Mouse (Mus musculus) forebrain, postnatal 0 days (tissue): ENCODE results near the gene Cep97. TPM values are rescaled to one million over a fixed set of nuclear protein-coding genes. Genes with fewer than 3 reads are reported as not detected.

ENCODE experiments used
- ATAC-seq: fragments of 200-750 bp; cut with Nextera tagmentation; 2 replicates; pipeline ENCODE4 v1.8.0; 2017; ENCODE audit warnings: mild to moderate bottlenecking, moderate library complexity
- DNase-seq: peaks from one replicate; pipeline ENCODE4 v3.0.0-alpha.2; 2015
- H3K27ac ChIP-seq: fragments of 300-500 bp; sonication (generic); 2 replicates; pipeline ENCODE4 v1.5.1; 2014; ENCODE audit warnings: low read depth, mild to moderate bottlenecking, antibody characterized with exemption, low read length, moderate library complexity, mixed read lengths
- H3K27me3 ChIP-seq: fragments of 300-500 bp; sonication (generic); 2 replicates; pipeline ENCODE4 v1.6.1; 2014; ENCODE audit warnings: mild to moderate bottlenecking, low read length, mixed read lengths; ENCODE audit not compliant: insufficient read depth
- H3K36me3 ChIP-seq: fragments of 300-500 bp; sonication (generic); 2 replicates; pipeline ENCODE4 v1.6.1; 2014; ENCODE audit warnings: mild to moderate bottlenecking, moderate library complexity; ENCODE audit not compliant: insufficient read depth
- H3K4me1 ChIP-seq: fragments of 300-500 bp; sonication (generic); 2 replicates; pipeline ENCODE4 v1.6.1; 2014; ENCODE audit warnings: antibody characterized with exemption; ENCODE audit not compliant: insufficient read depth
- H3K4me2 ChIP-seq: fragments of 300-500 bp; sonication (generic); 2 replicates; pipeline ENCODE4 v1.6.1; 2014; ENCODE audit warnings: low read depth, mild to moderate bottlenecking, moderate library complexity
- H3K4me3 ChIP-seq: fragments of 300-500 bp; sonication (generic); 2 replicates; pipeline ENCODE4 v1.5.1; 2014; ENCODE audit warnings: low read depth, low read length, mixed read lengths
- H3K9ac ChIP-seq: fragments of 300-500 bp; sonication (generic); 2 replicates; pipeline ENCODE4 v1.6.1; 2014; ENCODE audit warnings: mild to moderate bottlenecking
- H3K9me3 ChIP-seq: fragments of 300-500 bp; sonication (generic); 2 replicates; pipeline ENCODE4 v1.6.1; 2016; ENCODE audit warnings: low read length
- CTCF ChIP-seq: sonication (generic); IDR thresholded peaks from 2 replicates; pipeline ENCODE4 v1.5.1; 2016; ENCODE audit warnings: antibody characterized with exemption, control low read depth, low read depth
- WGBS: fragments of 180-500 bp; shearing (Covaris S2); extraction: QIAGEN DNeasy Blood & Tissue Kit; methylation state at CpG from one replicate; pipeline ENCODE4 v1.1.7; 2014; 5-methylcytosine and 5-hydroxymethylcytosine counted together
- polyA plus RNA-seq: library from polyadenylated mRNA; unstranded; fragments of >200 nt; fragmentation: Nextera tagmentation; extraction: Ambion mirVana; gene quantifications from 2 replicates; pipeline ENCODE4 v1.2.1, GENCODE M21; 2015
- total RNA-seq: library from RNA; depleted of rRNA; stranded (reverse); fragments of >200 nt; gene quantifications from 2 replicates; pipeline ENCODE4 v1.2.3, GENCODE M21; 2014

The Cep97 gene
- total and polyA plus RNA-seq, 2 experiments from 2014 or later, result 6.5 to 9.4 TPM

DNA sequence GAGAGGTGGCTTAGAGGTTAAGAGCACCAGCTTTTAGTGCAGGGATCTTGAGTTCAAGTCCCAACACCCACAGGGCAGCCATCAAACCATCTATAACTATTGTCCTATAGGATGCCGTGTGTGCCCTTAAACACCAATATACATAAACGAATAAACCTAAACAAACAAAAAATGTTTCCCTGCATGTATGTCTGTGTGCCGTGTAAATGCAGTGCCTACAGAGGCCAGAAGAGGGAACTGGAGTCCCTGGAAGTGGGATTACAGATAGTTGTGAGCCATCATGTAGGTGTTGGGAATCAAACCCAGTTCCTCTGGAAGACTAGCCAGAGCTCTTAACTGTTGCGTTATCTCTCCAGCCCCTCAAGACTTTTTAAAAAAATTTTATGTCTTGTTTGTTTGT is 6.1 kb upstream of the Cep97 start:
- Histone ChIP-seq H3K36me3 (no peaks in the 10 kb centered on the region), H3K27me3 (no peaks in the 10 kb centered on the region), H3K27ac (no peak overlapping the region), H3K9me3 (no peaks in the 10 kb centered on the region), H3K4me2 (no peak overlapping the region), H3K9ac (no peak overlapping the region), H3K4me1 (no peaks in the 10 kb centered on the region), H3K4me3 (no peak overlapping the region)
- DNase-seq (no peak), ATAC-seq (no peak)
- TF ChIP-seq CTCF, result no peak
- WGBS, result 92% methylated on average over 4 of the region's 4 CpGs

- H3K27ac ChIP-seq, result no peak overlapping the region
- H3K4me3 ChIP-seq, result no peak overlapping the region
- H3K4me2 ChIP-seq, result no peak overlapping the region
- no peaks in the 10 kb centered on the region for H3K9me3 ChIP-seq
- DNase-seq (no peak), ATAC-seq (no peak)
- TF ChIP-seq CTCF, result no peak
- no peaks in the 10 kb centered on the region for H3K36me3 ChIP-seq
- H3K4me1 ChIP-seq, result no peaks in the 10 kb centered on the region
- H3K9ac ChIP-seq, result no peak overlapping the region
- no peaks in the 10 kb centered on the region for H3K27me3 ChIP-seq
- 87% methylated on average over 6 of the region's 6 CpGs for WGBS
Measured at GRCm38 (mm10) chr16:55939703-55940102, 5.0 kb upstream of the Cep97 start.

GRCm38 (mm10) chr16:55938761-55939160 is 4.1 kb upstream of the Cep97 start:
- no peak overlapping the region for H3K4me3 ChIP-seq
- no peak overlapping the region for H3K9ac ChIP-seq
- 94% methylated on average over 4 of the region's 4 CpGs for WGBS
- DNase-seq (no peak), ATAC-seq (no peak)
- H3K4me1 ChIP-seq, result no peaks in the 10 kb centered on the region
- H3K9me3 ChIP-seq, result no peaks in the 10 kb centered on the region
- no peak for TF ChIP-seq CTCF
- H3K4me2 ChIP-seq, result no peak overlapping the region
- no peaks in the 10 kb centered on the region for H3K27me3 ChIP-seq
- no peak overlapping the region for H3K27ac ChIP-seq
- no peaks in the 10 kb centered on the region for H3K36me3 ChIP-seq

- no peaks in the 10 kb centered on the region for H3K36me3 ChIP-seq
- ATAC-seq, result peak; percentile 17
Measured at GRCm38 (mm10) chr16:55933681-55934343, 843 bp downstream of the Cep97 start.

DNA sequence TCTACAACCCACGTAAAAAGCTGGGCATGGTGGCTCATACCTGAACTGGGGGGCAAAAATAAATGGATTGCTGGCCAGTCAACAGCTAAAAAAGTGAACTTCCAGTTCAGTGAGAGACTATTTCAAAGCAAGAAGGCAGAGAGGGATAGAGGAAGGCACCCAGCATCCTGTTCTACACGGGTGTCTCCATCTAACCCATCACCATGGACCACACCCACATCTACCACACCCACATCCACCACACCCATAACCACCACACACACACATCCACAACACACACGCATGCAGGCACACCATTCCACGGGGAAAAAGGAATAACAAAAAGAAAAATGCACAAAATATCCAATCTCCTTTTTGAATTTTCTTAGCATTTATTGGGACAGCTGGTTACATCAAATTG is 10.6 kb downstream of the Cep97 start:
- H3K36me3 ChIP-seq, result peaks cover 39% of the 10 kb centered on the region
- no peak overlapping the region for H3K4me3 ChIP-seq
- no peaks in the 10 kb centered on the region for H3K9me3 ChIP-seq
- H3K4me1 ChIP-seq, result no peaks in the 10 kb centered on the region
- no peak overlapping the region for H3K4me2 ChIP-seq
- H3K9ac ChIP-seq, result no peak overlapping the region
- ATAC-seq, result no peak
- TF ChIP-seq CTCF, result no peak
- H3K27me3 ChIP-seq, result no peaks in the 10 kb centered on the region
- no peak overlapping the region for H3K27ac ChIP-seq
- DNase-seq, result no peak
- WGBS, result 92% methylated on average over 4 of the region's 4 CpGs

More at GRCm38 (mm10) chr16:55933681-55934343, 843 bp downstream of the Cep97 start:
- Histone ChIP-seq H3K4me1 (no peaks in the 10 kb centered on the region), H3K4me3 (peak overlapping the region; percentile 76), H3K9me3 (no peaks in the 10 kb centered on the region), H3K9ac (peak overlapping the region; percentile 64), H3K4me2 (peak overlapping the region; percentile 69), H3K27me3 (no peaks in the 10 kb centered on the region), H3K27ac (peak overlapping the region; percentile 60)
- peak; percentile 44 for TF ChIP-seq CTCF
- peak; percentile 70 for DNase-seq
- WGBS, result 1% methylated on average over 32 of the region's 32 CpGs

DNA sequence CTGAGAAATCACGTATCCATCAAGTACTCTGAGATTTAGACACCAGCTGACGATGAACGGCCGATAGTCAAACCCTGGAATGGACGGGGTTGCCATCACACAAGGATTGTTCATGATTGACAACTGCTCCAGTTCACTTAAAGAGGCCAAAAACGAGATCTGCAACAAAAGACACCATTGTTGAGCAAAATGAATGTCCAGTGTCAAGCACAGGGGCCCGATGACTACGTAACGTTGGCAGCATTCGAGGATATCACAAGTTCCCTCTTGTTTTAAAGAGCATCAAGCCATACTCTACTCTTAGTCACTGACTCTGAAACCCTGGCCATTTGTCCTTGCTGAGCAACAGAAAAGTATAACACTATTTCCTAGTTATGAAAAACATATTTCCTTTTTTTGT is 12.6 kb downstream of the Cep97 start:
- Histone ChIP-seq H3K27ac (no peak overlapping the region), H3K9ac (no peak overlapping the region), H3K4me2 (no peak overlapping the region), H3K4me3 (no peak overlapping the region), H3K36me3 (peaks cover 42% of the 10 kb centered on the region), H3K27me3 (no peaks in the 10 kb centered on the region), H3K4me1 (no peaks in the 10 kb centered on the region), H3K9me3 (no peaks in the 10 kb centered on the region)
- ATAC-seq (no peak), DNase-seq (no peak)
- 88% methylated on average over 10 of the region's 10 CpGs for WGBS
- no peak for TF ChIP-seq CTCF

DNA sequence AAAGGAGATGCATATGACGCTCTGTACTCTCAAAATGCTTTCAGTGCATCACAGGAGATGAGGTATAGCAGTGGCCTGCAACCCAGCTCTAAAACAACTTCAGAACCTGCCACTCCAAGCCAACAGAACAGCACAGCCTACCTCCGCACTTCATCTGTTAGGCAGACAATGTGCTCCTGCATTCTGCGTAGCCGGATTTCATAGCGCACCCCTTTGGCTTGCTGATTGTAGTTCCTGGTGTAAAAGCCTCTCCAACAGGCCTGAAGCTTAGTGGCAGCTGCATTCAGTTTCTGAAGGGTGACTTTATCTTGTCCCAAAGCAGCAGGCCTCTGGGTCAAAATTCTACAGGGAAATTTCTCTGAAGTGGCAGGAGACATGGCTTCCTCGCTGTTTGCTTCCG is 19.9 kb downstream of the Cep97 start:
- DNase-seq (no peak), ATAC-seq (no peak)
- H3K9ac ChIP-seq, result no peak overlapping the region
- H3K4me1 ChIP-seq, result no peaks in the 10 kb centered on the region
- no peak overlapping the region for H3K4me2 ChIP-seq
- no peaks in the 10 kb centered on the region for H3K9me3 ChIP-seq
- no peak overlapping the region for H3K27ac ChIP-seq
- no peak for TF ChIP-seq CTCF
- H3K4me3 ChIP-seq, result no peak overlapping the region
- peaks cover 36% of the 10 kb centered on the region for H3K36me3 ChIP-seq
- no peaks in the 10 kb centered on the region for H3K27me3 ChIP-seq
- WGBS, result 95% methylated on average over 7 of the region's 7 CpGs
